Mouse (Mus musculus) midbrain, embryonic 15.5 days (tissue): ENCODE measurements around the gene Fkbp11. TPM values are rescaled to one million over a fixed set of nuclear protein-coding genes. Genes with fewer than 3 reads are reported as not detected.

Source experiments
- ATAC-seq: fragments of 200-750 bp; cut with Nextera tagmentation; replicated peaks from 2 replicates; pipeline ENCODE4 v1.8.0; 2017; ENCODE audit warnings: moderate TSS enrichment
- H3K27ac ChIP-seq: fragments of 300-500 bp; sonication (generic); 2 replicates; pipeline ENCODE4 v1.5.1; 2015; ENCODE audit warnings: mild to moderate bottlenecking, inconsistent platforms
- H3K27me3 ChIP-seq: fragments of 300-500 bp; sonication (generic); replicated peaks from 2 replicates; pipeline ENCODE4 v1.6.1; 2015; ENCODE audit warnings: inconsistent platforms
- H3K36me3 ChIP-seq: fragments of 300-500 bp; sonication (generic); replicated peaks from 2 replicates; pipeline ENCODE4 v1.6.1; 2015; ENCODE audit warnings: inconsistent platforms
- H3K4me1 ChIP-seq: fragments of 300-500 bp; sonication (generic); 2 replicates; pipeline ENCODE4 v1.6.1; 2015; ENCODE audit warnings: inconsistent platforms
- H3K4me2 ChIP-seq: fragments of 300-500 bp; sonication (generic); 2 replicates; pipeline ENCODE4 v1.6.1; 2015; ENCODE audit warnings: inconsistent platforms, mild to moderate bottlenecking, moderate library complexity
- H3K4me3 ChIP-seq: fragments of 300-500 bp; sonication (generic); 2 replicates; pipeline ENCODE4 v1.5.1; 2015; ENCODE audit warnings: mild to moderate bottlenecking, inconsistent platforms
- H3K9ac ChIP-seq: fragments of 300-500 bp; sonication (generic); 2 replicates; pipeline ENCODE4 v1.6.1; 2015; ENCODE audit warnings: mild to moderate bottlenecking, inconsistent platforms
- H3K9me3 ChIP-seq: fragments of 300-500 bp; sonication (generic); 2 replicates; pipeline ENCODE4 v1.6.1; 2016; ENCODE audit warnings: inconsistent platforms
- WGBS: fragments of 180-500 bp; shearing (Covaris S2); methylation state at CpG from one replicate; pipeline ENCODE4 v1.1.7; 2015; ENCODE audit warnings: mixed read lengths; 5-methylcytosine and 5-hydroxymethylcytosine counted together
- polyA plus RNA-seq: library from polyadenylated mRNA; unstranded; fragments of >200 nt; fragmentation: Nextera tagmentation; extraction: Ambion mirVana; gene quantifications from 2 replicates; pipeline ENCODE4 v1.2.1, GENCODE M21; 2015

Gene Fkbp11
- polyA plus RNA-seq, 1 experiment from 2014 or later: 3.8 TPM

DNA sequence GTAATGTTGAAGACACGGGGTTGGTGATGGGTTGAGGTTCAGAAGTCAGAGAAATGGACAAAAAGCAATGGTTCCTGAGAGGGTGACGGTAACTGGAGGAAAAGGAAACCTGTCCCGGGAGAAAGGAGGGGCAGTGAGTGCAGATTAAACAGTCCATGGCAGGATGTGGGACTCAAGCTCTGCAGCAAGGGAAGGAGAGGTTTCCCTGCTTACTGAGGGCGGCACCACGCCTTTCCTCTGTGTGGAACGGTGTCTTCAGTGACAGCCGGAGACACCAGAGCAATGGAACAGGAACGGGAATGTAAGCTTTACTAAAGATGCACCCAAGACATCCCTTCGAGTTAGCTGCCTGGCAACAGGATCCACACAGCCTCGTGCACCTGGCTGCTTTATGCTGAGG is 8.5 kb upstream of the Fkbp11 start:
- no peak for ATAC-seq
- WGBS: 87% methylated on average over 10 of the region's 10 CpGs
- H3K36me3 ChIP-seq: peaks cover 37% of the 10 kb centered on the region

DNA sequence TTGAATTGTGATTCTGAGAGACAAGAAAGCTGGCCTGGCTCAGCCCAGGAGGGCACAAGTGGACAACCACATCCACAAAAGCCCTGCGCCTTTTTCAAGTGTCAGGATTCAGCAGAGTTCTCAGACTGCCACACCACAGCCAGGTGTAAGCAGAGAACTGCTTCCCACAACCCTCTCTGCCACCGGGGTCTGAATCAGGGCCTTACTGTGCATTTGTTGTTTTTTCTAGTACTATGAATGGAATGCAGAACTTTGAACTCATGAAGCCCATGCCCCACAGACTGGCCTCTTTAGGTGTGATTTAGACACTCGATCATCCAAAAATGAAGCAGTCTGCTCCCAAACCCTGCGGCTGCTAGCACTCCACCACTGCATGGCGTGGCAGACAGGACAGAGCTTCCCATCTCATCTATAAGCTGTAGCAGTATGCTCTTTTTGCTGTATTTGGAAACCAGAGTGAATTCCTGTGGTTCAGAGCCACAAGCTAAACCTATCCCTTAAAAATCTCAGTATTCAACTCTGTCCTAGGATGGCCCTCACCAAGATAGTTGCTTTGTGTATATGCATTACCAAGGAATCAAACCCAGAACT is 6.1 kb upstream of the Fkbp11 start:
- H3K36me3 ChIP-seq: peaks cover 22% of the 10 kb centered on the region
- ATAC-seq: no peak
- no peaks in the 10 kb centered on the region for H3K9me3 ChIP-seq
- H3K27me3 ChIP-seq: 0 out of 2 replicates have a peak, but pooled peaks cover under 1% of the 10 kb centered on the region
- H3K4me1 ChIP-seq: no peaks in the 10 kb centered on the region
- H3K4me3 ChIP-seq: no peak overlapping the region
- no peak overlapping the region for H3K9ac ChIP-seq
- H3K4me2 ChIP-seq: no peak overlapping the region
- 90% methylated on average over 5 of the region's 5 CpGs for WGBS
- no peak overlapping the region for H3K27ac ChIP-seq

More for the DNA sequence above, 8.5 kb upstream of the Fkbp11 start:
- Histone ChIP-seq H3K27me3 (no peaks in the 10 kb centered on the region), H3K9ac (no peak overlapping the region), H3K4me3 (no peak overlapping the region), H3K4me2 (no peak overlapping the region), H3K27ac (no peak overlapping the region), H3K9me3 (no peaks in the 10 kb centered on the region), H3K4me1 (no peaks in the 10 kb centered on the region)

DNA sequence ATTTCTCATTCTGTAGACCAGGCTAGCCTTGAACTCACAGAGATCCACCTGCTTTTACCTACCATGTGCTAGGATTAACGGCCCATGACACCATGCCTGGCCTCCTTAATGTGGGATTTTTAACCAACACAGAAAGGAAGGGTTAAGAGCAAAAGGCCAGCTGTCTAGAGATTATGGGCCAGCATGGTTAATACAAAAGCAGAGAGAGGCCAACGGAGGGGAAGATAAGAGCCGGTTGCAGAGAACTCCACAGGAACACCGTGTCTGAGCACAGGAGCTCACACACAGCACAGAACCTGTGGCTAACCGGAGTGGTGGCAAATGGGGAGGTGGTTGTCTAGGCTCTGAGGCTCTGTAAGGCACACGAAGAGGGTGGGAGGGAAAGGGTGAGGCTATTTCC is 5.4 kb upstream of the Fkbp11 start:
- Histone ChIP-seq H3K36me3 (peaks cover 16% of the 10 kb centered on the region), H3K27ac (no peak overlapping the region), H3K9ac (no peak overlapping the region), H3K9me3 (no peaks in the 10 kb centered on the region), H3K4me2 (no peak overlapping the region), H3K4me1 (no peaks in the 10 kb centered on the region), H3K27me3 (peaks cover 5% of the 10 kb centered on the region; the same call in 1 of the 2 replicates), H3K4me3 (no peak overlapping the region)
- WGBS: 61% methylated on average over 6 of the region's 6 CpGs
- ATAC-seq: no peak

DNA sequence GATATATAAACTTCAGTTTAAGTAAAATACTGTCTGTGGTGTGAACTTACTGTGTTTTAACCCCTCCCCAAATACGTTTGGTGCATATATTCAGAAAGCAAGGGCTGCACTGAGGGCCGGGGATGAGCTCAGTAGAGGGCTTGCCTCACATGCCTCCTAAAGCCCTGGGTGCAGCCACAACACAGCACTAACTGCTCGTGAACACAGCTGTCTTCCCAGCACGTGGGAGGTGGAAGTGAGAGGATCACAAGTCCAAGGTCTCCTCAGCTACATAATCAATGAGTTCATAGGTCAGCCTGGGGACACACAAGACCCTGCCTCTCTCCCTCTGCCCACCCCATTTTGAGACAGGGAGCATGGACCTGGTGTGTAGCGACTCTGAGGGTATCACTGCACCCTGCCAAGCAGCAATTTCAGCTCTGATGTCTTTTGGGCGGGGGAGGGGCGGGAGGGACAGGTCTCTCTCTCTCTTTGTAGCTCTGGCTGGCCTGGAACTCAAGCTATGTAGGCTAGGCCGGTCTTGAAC is 4.1 kb upstream of the Fkbp11 start:
- H3K4me2 ChIP-seq: no peak overlapping the region
- ATAC-seq: no peak
- H3K36me3 ChIP-seq: peaks cover 14% of the 10 kb centered on the region
- 61% methylated on average over 8 of the region's 8 CpGs for WGBS
- H3K4me1 ChIP-seq: peaks cover 11% of the 10 kb centered on the region
- H3K9ac ChIP-seq: no peak overlapping the region
- H3K4me3 ChIP-seq: no peak overlapping the region
- peaks cover 5% of the 10 kb centered on the region; the same call in 1 of the 2 replicates for H3K27me3 ChIP-seq
- no peaks in the 10 kb centered on the region for H3K9me3 ChIP-seq
- H3K27ac ChIP-seq: no peak overlapping the region

DNA sequence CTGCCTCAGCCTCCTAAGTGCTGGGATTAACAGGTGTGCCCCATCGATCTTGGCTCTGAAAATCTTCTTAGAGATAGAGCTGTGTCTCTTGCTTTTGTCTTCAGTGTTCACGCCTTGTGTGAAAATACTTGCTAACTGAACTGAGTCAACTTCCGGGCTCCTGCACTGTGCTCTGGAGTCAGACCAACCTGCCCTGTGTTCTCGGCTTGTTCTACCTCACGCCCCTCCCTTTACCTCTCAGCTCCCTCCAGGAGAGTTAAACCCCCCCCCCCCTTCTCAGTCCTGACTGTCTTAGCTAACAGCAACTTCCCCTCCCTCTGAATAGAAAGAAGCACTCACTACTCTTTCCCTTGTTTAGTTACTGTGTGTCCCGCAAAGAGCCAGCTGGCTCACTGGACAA is 2.8 kb upstream of the Fkbp11 start:
- no peaks in the 10 kb centered on the region for H3K9me3 ChIP-seq
- H3K4me3 ChIP-seq: no peak overlapping the region
- peaks cover 14% of the 10 kb centered on the region for H3K4me1 ChIP-seq
- H3K9ac ChIP-seq: no peak overlapping the region
- no peak for ATAC-seq
- peaks cover 12% of the 10 kb centered on the region for H3K27me3 ChIP-seq
- 0 out of 2 replicates have a peak, but pooled peaks cover 5% of the 10 kb centered on the region for H3K36me3 ChIP-seq
- no peak overlapping the region for H3K27ac ChIP-seq
- H3K4me2 ChIP-seq: no peak overlapping the region
- WGBS: 85% methylated on average over 6 of the region's 6 CpGs

DNA sequence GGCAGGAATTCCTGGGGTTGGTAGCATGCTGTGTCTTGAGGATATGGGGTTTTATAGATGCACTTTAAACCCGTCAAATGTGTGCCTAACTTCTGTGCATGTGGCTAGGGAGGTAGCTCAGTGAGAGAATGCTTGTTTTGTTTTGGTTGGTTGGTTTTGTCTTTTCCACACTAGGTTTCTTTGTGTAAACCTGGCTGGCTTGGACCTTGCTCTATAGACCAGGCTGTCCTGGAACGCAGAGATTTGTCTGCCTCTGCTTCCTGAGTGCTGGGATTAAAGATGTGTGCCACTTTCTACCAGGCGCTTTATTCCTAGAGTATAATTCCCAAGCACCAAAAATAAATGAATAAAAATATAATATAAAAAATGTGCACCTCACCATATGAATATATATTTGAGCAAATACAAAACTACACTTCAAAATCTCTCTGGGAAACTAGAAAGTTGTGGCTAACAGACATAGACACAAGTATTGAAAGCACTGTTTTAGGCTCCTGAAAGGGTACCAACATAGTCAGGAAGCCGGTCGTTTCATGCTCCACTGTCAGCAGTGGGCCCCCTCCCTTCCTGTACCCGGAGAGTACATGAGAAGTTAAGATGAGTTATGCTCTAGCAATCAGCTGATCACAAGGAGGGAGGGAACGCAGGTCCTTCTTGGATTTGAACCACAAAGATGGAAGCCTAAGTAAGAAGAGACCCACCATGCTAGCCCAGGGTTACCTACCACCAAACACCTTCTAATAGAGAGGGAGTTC is 2.0 kb upstream of the Fkbp11 start:
- Histone ChIP-seq H3K9ac (no peak overlapping the region), H3K4me3 (no peak overlapping the region), H3K27me3 (peaks cover 12% of the 10 kb centered on the region), H3K27ac (no peak overlapping the region), H3K9me3 (no peaks in the 10 kb centered on the region), H3K4me1 (peaks cover 14% of the 10 kb centered on the region), H3K36me3 (no peaks in the 10 kb centered on the region), H3K4me2 (no peak overlapping the region)
- no peak for ATAC-seq
- WGBS: 74% methylated on average over 7 of the region's 7 CpGs

DNA sequence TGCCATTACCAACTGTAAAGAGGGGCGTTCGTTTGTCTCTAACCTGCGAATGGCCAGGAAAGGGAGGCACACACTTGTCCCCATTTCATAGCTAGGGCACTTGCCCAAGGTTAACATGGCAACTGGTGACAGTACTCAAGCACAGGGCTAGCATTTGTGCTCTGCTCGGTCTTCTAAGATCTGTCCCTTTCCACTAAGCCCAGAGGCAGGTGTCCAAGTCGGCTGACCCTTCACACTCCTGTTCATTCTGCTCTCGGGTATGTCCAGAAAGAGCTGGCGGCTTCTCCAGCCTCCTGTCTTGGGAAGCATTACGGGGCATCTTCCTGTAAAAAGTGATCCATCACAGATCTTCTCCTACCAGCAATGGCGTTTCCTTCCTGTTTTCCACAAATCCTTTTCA is 368 bp upstream of the Fkbp11 start:
- H3K4me3 ChIP-seq: peak overlapping the region; percentile 35; the same call in 1 of the 2 replicates
- H3K9me3 ChIP-seq: no peaks in the 10 kb centered on the region
- no peak overlapping the region for H3K27ac ChIP-seq
- no peak for ATAC-seq
- H3K9ac ChIP-seq: no peak overlapping the region
- WGBS: 46% methylated on average over 9 of the region's 9 CpGs
- H3K27me3 ChIP-seq: peaks cover 13% of the 10 kb centered on the region
- H3K4me1 ChIP-seq: peaks cover 14% of the 10 kb centered on the region
- H3K4me2 ChIP-seq: peak overlapping the region; percentile 70
- H3K36me3 ChIP-seq: no peaks in the 10 kb centered on the region

DNA sequence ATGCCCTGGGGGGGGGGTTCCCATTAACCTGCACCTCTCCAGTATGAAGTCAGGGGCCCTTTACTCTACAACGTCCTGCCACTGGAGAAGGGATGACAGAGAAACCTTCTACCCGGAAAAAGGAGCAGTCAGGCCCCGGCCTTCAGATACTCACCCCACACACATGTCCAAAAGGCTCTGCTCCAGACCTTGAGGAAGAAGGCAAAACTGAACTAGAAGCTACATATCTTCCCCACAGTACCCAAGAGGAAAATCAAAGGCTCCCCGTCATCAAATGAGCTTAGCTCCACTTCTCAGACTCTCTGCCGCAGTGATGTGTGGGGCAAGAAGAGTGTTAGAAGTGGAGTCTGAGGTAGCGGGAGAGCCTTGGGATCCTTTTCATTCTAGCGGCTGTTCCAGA is 1.3 kb downstream of the Fkbp11 start:
- Histone ChIP-seq H3K36me3 (no peaks in the 10 kb centered on the region), H3K4me1 (peaks cover 14% of the 10 kb centered on the region), H3K9ac (no peak overlapping the region), H3K4me3 (0 out of 2 replicates have a peak overlapping the region, but pooled peaks have one; percentile 35), H3K27ac (no peak overlapping the region), H3K27me3 (peaks cover 17% of the 10 kb centered on the region), H3K4me2 (peak overlapping the region; percentile 70), H3K9me3 (no peaks in the 10 kb centered on the region)
- ATAC-seq: no peak
- WGBS: 45% methylated on average over 7 of the region's 7 CpGs

DNA sequence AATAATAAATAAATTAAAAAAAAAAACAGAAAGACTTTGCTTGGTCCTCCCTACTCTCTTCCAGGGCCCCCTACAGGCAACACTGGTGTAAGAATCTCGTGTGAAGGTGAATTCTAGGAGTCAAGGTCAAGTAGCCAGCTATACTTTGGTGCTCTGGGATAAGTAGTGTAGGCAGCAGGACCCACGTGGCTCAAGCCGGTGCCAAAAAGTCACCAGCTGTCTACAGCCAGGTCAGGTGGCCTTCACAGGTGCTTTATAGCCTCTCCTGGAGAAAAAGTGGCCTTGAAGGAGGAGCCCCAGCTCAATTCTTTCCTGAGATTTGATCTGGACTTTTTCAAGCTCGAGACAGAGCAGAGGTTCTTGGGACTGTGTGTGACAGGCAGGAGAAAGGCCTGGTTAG is 1.9 kb downstream of the Fkbp11 start:
- H3K36me3 ChIP-seq: no peaks in the 10 kb centered on the region
- H3K4me3 ChIP-seq: no peak overlapping the region
- 79% methylated on average over 4 of the region's 4 CpGs for WGBS
- H3K9me3 ChIP-seq: no peaks in the 10 kb centered on the region
- no peak for ATAC-seq
- no peak overlapping the region for H3K9ac ChIP-seq
- peaks cover 14% of the 10 kb centered on the region for H3K4me1 ChIP-seq
- peaks cover 17% of the 10 kb centered on the region for H3K27me3 ChIP-seq
- H3K27ac ChIP-seq: no peak overlapping the region
- no peak overlapping the region for H3K4me2 ChIP-seq

DNA sequence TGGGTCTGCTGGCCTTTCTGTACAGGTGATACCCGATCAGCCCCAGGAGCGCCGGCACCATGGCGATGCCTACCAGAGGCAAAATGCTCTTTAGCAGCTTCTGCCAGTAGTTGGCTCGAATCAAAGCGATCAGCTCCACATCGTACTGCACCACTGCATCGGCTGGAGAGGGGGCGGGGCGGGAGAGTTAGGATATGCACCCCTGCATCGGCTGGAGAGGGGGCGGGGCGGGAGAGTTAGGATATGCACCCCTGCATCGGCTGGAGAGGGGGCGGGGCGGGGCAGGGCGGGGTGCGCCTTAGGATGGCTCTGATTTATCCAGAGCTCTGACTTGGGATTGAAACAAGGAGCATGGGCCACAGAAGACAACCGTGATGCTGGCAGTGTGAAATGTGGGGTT is 3.6 kb downstream of the Fkbp11 start:
- no peak overlapping the region for H3K4me3 ChIP-seq
- no peaks in the 10 kb centered on the region for H3K36me3 ChIP-seq
- peaks cover 17% of the 10 kb centered on the region for H3K27me3 ChIP-seq
- H3K4me2 ChIP-seq: peak overlapping the region; percentile 9; the same call in 1 of the 2 replicates
- H3K9ac ChIP-seq: no peak overlapping the region
- no peak for ATAC-seq
- H3K4me1 ChIP-seq: peaks cover 14% of the 10 kb centered on the region
- H3K27ac ChIP-seq: no peak overlapping the region
- WGBS: 26% methylated on average over 16 of the region's 19 CpGs
- no peaks in the 10 kb centered on the region for H3K9me3 ChIP-seq

DNA sequence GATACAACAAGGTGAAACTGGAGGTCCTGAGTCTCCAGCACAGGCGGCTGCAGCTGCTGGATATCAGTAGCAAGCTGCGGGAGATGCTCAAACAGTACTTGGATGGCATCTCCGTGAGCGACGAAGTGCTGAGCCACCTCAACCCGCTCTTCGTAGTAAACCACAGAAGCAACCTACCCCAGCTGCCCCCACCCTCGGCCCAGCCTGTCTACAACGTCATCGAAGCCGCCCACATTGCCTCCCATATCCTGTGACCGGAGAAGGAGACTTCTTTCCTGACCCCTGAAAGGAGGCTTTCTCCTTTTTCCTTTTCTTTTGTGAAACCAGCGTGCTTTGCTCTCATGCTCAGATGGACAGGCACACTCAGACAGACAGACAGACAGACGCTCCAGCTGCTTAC is 5.1 kb downstream of the Fkbp11 start:
- Histone ChIP-seq H3K9me3 (no peaks in the 10 kb centered on the region), H3K4me3 (no peak overlapping the region), H3K9ac (no peak overlapping the region), H3K27ac (no peak overlapping the region), H3K4me2 (no peak overlapping the region), H3K4me1 (peaks cover 11% of the 10 kb centered on the region), H3K36me3 (no peaks in the 10 kb centered on the region), H3K27me3 (peaks cover 12% of the 10 kb centered on the region)
- no peak for ATAC-seq
- WGBS: 68% methylated on average over 14 of the region's 14 CpGs

DNA sequence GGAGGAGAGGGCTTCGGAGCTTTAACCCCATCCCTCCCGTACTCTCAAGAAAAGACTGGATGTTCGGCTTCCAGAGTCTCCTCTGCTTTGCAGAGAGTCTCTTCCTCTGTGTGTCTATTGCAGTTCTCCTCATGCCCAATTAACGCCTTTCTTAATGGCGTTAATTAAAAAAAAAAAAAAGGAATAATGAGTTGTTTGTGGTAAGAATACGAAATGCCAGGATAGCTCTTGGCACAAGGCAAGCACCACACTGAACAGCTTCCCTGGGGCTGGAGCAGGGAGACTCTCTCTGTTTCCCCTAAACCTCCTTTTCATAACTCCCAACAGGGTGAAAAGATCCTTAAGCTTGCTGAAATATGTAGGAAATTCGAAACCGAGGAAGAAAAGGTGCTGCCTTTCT is 5.8 kb downstream of the Fkbp11 start:
- H3K27ac ChIP-seq: no peak overlapping the region
- H3K9me3 ChIP-seq: no peaks in the 10 kb centered on the region
- peaks cover 12% of the 10 kb centered on the region for H3K27me3 ChIP-seq
- H3K4me1 ChIP-seq: peaks cover 4% of the 10 kb centered on the region
- 72% methylated on average over 8 of the region's 8 CpGs for WGBS
- no peaks in the 10 kb centered on the region for H3K36me3 ChIP-seq
- H3K9ac ChIP-seq: no peak overlapping the region
- H3K4me3 ChIP-seq: no peak overlapping the region
- no peak for ATAC-seq
- no peak overlapping the region for H3K4me2 ChIP-seq
